Mouse (Mus musculus) activated CD4-positive, CD25-positive, alpha-beta regulatory T cell, adult 9 weeks (primary cell): ENCODE results near the gene Atf6b. TPM values are rescaled to one million over a fixed set of nuclear protein-coding genes. Genes with fewer than 3 reads are reported as not detected.

Experiments
- polyA plus RNA-seq: library from polyadenylated mRNA; unstranded; fragments of 100-300 nt; shearing (Covaris generic); gene quantifications from one replicate; pipeline ENCODE4 v1.2.1, GENCODE M21; 2017

The Atf6b gene
- polyA plus RNA-seq: 80.4 TPM

DNA sequence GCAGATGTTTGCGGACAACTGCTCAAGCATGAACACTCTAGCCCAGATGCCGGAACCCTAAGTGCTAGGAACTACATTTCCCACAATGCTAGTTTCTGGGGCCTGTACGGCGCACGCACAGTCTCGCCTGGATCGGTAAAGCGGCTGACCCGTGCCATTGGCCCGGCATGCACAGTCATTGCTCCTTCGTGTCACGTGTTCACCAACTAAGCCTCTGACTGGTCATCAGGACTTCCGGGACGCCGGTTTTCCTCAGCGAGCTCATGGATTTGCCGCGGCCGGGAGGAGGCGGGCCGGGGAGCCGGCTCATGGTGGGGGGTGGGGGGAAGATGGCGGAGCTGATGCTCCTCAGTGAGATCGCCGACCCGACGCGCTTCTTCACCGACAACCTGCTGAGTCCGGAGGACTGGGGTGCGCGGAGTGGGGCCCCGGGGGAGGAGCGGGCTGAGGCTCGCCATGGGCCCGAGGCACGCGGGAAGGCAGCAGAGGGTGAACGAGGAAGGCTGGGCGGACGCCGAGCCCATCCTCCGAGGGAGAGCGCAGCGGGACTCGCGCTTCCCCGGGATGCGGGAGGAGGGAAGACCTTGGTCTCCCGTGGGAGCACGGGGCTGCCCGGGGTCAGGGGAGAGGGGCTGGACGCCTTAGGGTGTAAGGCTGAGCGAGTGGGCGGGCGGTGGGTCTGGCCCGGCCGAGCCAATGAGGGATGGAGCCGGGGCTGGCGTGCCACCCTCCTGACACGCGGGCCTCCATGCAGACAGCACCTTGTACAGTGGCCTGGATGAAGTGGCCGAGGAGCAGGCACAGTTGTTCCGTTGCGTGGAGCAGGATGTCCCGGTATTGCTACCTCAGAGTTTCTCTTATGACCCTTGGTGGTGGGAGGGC, at the start of gene Atf6b:
Gene Atf6b, plus strand, starts transcription at position 241 of the 882 bp plus-strand sequence.

DNA sequence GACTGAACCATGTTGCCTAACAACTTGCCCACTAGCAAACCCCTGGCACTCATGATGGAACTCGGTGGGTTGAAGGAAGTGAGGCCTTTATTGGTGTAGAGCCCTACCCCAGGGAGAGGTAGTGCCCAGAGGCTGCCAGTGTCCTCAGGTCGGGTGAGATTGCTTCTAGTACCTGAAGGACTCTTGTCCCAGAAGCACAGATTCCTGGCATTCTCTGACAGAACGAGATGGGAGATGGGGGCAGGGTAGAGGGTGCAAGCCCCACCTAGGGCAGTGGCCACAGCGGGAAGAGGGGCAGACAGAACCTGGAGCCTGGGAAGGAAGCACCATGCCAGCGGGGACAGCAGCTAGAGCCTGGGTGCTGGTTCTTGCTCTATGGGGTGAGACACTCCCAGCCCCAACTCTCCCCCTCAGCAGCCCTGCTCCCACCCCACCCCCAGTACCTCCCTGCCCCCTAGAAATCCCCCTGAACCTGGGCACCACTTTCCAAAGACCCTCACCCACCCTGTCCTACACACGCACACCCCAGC, 49.3 kb upstream of the Atf6b start, which contains the start of gene Ager:
Gene Ager, plus strand, starts transcription at position 297 of the 530 bp plus-strand sequence.

DNA sequence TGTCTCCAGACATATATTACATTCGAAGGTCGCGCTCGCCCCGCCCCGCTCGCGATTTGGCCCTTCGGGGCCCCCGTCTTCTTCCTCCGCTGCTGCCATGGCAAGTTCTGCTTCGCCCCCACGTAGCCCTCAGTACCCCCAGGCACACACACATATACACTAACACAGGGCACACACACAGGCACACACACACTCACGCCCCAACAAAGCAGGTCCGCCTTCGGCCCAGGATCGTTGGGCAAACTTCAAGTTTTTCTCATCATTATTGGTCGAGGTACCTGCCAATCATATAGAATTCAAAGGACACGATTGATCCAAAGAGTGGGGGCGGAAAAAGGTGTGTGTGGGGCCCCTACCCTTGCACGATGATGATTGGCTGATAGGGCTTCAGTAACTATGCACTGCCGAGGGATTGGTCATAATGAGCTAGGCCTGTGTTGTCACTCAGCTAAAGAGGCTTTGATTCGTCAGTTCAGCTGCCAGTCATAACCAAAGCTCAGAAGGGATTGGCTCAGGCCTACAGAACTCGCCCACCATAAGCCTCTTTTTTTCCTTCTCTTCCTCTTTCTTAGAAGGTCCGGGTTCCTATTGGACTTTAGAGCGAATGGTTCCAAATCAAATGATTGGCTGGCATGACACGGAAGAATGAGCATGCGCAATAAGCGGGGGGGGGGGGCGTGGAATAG, 43.4 kb upstream of the Atf6b start, which contains the start of gene Rnf5:
Gene Rnf5, minus strand, starts transcription at position 316 of the 686 bp plus-strand sequence.

DNA sequence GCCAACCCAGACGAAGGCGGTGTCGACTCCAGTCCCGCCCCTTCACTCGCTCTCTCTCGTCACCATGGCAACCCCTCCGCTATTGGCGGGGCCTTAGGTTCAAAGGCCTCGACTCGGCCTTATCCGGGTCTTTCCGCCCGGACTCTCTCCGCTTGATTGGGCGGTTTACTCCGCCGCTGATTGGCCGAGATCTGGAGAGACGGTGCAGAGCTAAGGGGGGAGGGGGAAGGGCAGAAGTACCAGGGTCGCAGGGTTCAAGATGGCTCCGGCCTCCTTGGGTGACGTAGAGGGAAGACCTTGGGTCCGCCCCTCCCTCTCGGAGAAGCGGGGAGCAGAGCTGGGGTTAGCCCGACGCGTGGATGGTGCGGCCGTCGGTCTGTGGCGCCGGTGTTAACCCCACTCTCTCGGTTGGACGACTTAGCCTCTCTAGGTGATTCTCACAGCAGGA, 42.9 kb upstream of the Atf6b start, which contains the start of gene Agpat1:
Gene Agpat1, plus strand, starts transcription at position 202 of the 448 bp plus-strand sequence.

DNA sequence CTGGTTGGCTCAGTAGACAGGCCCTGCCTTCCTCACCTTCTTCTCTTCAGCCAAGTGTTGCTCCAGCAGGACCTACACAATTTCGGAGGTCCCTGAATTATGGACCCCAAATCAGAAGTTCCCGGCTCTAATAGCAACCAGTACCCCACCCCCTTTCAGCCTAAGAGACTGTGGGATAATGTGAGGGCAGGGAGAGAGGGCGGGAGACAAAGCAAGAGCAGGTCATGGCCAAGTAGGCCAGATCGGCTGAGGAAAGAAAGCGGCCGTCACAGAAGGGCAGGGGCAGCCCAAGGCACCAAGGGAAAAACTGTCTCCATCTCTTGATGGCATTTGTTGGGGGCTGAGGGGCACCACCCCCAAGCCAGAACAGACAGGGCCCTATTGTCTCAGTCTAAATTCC, 31.1 kb upstream of the Atf6b start, which contains the start of gene Egfl8:
Gene Egfl8, minus strand, starts transcription at position 101 of the 400 bp plus-strand sequence.

DNA sequence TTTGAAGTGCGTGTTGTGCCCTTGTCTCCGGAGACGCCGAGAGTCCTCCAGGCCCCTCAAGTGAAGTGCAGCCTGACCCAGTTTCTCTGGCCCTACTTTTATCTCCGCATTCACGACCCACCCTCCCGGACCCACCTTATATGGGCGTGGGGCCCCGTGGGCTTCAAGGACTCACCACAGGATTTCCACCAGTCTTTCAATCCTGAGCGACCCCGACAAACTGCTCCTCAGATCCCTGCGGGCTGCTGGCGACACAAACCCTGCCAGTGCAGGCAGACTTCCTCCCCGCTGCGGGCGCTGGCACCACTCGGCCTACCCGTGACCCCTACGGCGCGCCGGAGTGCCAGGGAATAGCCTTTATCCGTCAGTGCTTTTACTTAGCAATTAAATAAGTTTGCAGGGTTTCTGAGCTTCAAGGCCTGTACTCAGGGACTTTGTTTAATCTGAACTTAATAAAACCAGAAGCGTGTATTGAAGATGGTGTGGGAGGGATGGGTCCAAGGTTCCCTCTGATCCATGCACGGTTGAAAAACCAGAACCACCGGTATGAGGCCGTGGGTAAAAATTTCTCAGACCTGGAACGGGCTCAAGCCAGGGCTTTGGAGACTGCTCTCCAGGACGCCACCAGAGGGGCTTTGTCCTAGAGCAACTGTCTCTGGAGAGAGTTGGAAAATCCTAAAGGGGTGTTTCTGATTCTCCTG, 18.9 kb upstream of the Atf6b start, which contains the start of gene Ppt2:
Gene Ppt2, minus strand, starts transcription at position 568 of the 701 bp plus-strand sequence.

DNA sequence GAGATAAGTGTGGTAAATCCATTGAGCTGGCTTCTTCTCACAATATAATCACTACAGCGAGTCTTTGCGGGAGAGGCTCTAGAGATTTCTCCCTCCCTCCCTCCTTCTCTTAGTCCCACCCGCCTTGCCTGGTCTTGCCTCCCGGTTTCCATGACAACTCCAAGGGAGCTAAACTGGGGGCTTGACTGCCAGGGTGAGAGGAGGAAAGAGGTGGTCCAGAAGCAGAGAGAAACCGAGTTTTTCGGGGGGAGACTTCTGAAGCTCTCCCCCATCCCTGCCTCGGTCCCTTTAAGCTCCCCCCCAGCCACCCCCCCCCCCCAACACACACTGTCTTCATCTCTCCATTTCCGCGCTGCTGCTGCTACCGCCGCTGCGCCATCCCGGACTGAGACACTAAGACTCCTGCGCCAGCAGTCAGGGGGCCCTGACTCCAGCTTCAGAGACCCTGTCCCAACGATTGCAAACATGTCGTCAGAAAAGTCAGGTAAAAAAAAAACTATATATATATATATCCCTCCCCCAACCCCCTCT, 17.7 kb upstream of the Atf6b start, which contains the start of gene Prrt1:
Gene Prrt1, plus strand, starts transcription at position 313 of the 531 bp plus-strand sequence.

DNA sequence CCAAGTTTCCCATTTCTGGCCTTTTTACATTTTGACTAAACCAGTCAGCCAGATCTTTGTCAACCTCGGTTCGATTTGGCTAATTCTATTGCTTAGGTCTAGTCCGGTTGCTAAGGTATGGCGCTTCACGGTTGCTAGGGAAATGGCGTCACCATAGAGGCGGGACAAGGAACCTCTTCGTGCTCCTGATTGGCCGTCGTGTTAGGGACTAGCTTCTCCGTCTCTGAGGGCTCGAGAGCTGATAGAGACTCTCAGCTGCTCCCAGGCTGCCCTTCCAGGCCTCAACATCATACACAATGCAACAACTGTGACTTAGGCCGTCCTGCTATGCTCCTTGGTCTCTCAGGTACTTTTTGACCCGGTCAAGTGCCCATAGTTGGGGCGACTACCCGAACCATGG, 2.3 kb upstream of the Atf6b start, which contains the start of gene Fkbpl:
Gene Fkbpl, plus strand, starts transcription at position 157 of the 400 bp plus-strand sequence.

DNA sequence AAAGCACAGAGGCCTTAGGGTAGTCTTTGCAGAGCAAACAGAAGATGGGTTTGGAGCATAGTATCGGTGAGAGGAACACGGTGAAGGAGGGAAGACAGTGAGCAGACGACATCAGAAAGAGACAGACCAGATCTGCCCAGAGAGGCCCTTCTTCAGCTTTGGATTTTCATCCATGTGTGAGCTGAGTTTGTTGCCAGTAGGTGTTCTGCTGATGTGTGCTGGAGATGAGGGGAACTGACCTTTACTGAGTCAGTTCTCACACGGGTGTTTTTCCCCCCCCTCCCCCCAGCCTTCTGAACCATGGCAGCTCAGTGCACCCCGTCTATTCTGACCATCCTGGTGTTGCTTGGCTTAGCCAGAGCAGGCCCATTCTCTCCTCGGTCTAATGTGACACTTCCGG, 23.3 kb downstream of the Atf6b start, which contains the start of gene Tnxb:
Gene Tnxb, plus strand, starts transcription at position 301 of the 400 bp plus-strand sequence.

Other genes with a start within 250 kb of the Atf6b start
- 0.27 TPM for gene BC051142, start 248.3 kb upstream of the Atf6b start, polyA plus RNA-seq
- 0.48 TPM for gene Btnl4, start 169.8 kb upstream of the Atf6b start, polyA plus RNA-seq
- 0.35 TPM for gene Btnl6, start 129.8 kb upstream of the Atf6b start, polyA plus RNA-seq
- gene Notch4, start 82.9 kb upstream of the Atf6b start, polyA plus RNA-seq: 0.15 TPM
- gene Gpsm3, start 57.3 kb upstream of the Atf6b start, polyA plus RNA-seq: 287 TPM
- gene Pbx2, start 55.9 kb upstream of the Atf6b start, polyA plus RNA-seq: 12.4 TPM
- gene Ager, start 49.3 kb upstream of the Atf6b start, polyA plus RNA-seq: 2.2 TPM
- gene Rnf5, start 43.5 kb upstream of the Atf6b start, polyA plus RNA-seq: 112 TPM
- 31.1 TPM for gene Agpat1, start 42.9 kb upstream of the Atf6b start, polyA plus RNA-seq
- gene Egfl8, start 31.2 kb upstream of the Atf6b start, polyA plus RNA-seq: 4.0 TPM
- gene Ppt2, start 18.6 kb upstream of the Atf6b start, polyA plus RNA-seq: 21.7 TPM
- 1.9 TPM for gene Prrt1, start 17.6 kb upstream of the Atf6b start, polyA plus RNA-seq
- gene Fkbpl, start 2.4 kb upstream of the Atf6b start, polyA plus RNA-seq: 5.1 TPM
- not detected for gene Tnxb, start 23.4 kb downstream of the Atf6b start, polyA plus RNA-seq
- 0.12 TPM for gene C4b, start 96.7 kb downstream of the Atf6b start, polyA plus RNA-seq
- not detected for gene Cyp21a1, start 157.4 kb downstream of the Atf6b start, polyA plus RNA-seq
- gene Stk19, start 189.8 kb downstream of the Atf6b start, polyA plus RNA-seq: 38.5 TPM
- 73.8 TPM for gene Dxo, start 189.9 kb downstream of the Atf6b start, polyA plus RNA-seq
- 150 TPM for gene Skiv2l, start 203.1 kb downstream of the Atf6b start, polyA plus RNA-seq
- gene Nelfe, start 203.2 kb downstream of the Atf6b start, polyA plus RNA-seq: 41.3 TPM
- 1.3 TPM for gene Cfb, start 215.4 kb downstream of the Atf6b start, polyA plus RNA-seq
- 0.64 TPM for gene Zbtb12, start 232.3 kb downstream of the Atf6b start, polyA plus RNA-seq
- gene Gm20547, start 234.9 kb downstream of the Atf6b start, polyA plus RNA-seq: not detected